Mouse (Mus musculus) CH12.LX (cell line): Measurements from ENCODE around the gene Prr15l. TPM values are rescaled to one million over a fixed set of nuclear protein-coding genes. Genes with fewer than 3 reads are reported as not detected.

Experiments
- DNase-seq: peaks from one replicate; pipeline ENCODE4 v3.0.0-alpha.2; 2013; ENCODE audit errors: extremely low read depth
- H3K27ac ChIP-seq: 2 replicates; pipeline ENCODE4 v1.5.1; 2012; ENCODE audit warnings: low read depth, mild to moderate bottlenecking, control low read depth, moderate library complexity; ENCODE audit not compliant: insufficient read depth
- H3K27me3 ChIP-seq: replicated peaks from 2 replicates; pipeline ENCODE3; 2012; ENCODE audit warnings: inconsistent platforms
- H3K36me3 ChIP-seq, 2 experiments: replicated peaks in 1 of 2; 2 replicates each; pipeline versions ENCODE3 to v1.6.1; 2012; ENCODE audit warnings: inconsistent platforms in 1 of 2, low read length in 1 of 2, mild to moderate bottlenecking in 1 of 2, mixed read lengths in 1 of 2, moderate library complexity in 1 of 2; ENCODE audit not compliant: control insufficient read depth in 1 of 2, insufficient read depth in 1 of 2
- H3K4me1 ChIP-seq, 2 experiments: 2 replicates each; pipeline ENCODE4 v1.6.1; 2012; ENCODE audit warnings: inconsistent platforms in 1 of 2, moderate library complexity in 1 of 2; ENCODE audit not compliant: insufficient read depth in 2 of 2, control insufficient read depth in 1 of 2
- H3K4me2 ChIP-seq: 2 replicates; pipeline ENCODE4 v1.6.1; 2012; ENCODE audit warnings: low read depth, mild to moderate bottlenecking, control low read depth; ENCODE audit not compliant: poor library complexity, insufficient read depth, severe bottlenecking
- H3K4me3 ChIP-seq, 3 experiments: fragments of 150-350 bp in 1 of 3; sonication (generic) in 1 of 3; replicated peaks in 1 of 3; 2 replicates each; pipeline versions ENCODE3 to v1.5.1; 2011 to 2012; ENCODE audit warnings: low read depth in 2 of 3, low read length in 2 of 3, mild to moderate bottlenecking in 2 of 3, moderate library complexity in 2 of 3, control low read depth in 1 of 3, improper control_type of control experiment in 1 of 3, inconsistent platforms in 1 of 3, mixed read lengths in 1 of 3; ENCODE audit not compliant: poor library complexity in 1 of 3
- H3K79me2 ChIP-seq: replicated peaks from 2 replicates; pipeline ENCODE4 v1.6.1; 2012; ENCODE audit warnings: mild to moderate bottlenecking, moderate library complexity; ENCODE audit not compliant: control insufficient read depth, poor library complexity, insufficient read depth, severe bottlenecking; ENCODE audit errors: extremely low read depth
- H3K9ac ChIP-seq: 2 replicates; pipeline ENCODE4 v1.6.1; 2012; ENCODE audit warnings: low read depth, mild to moderate bottlenecking, control low read depth, moderate library complexity; ENCODE audit not compliant: insufficient read depth
- H3K9me3 ChIP-seq: replicated peaks from 2 replicates; pipeline ENCODE3; 2012; ENCODE audit warnings: low read length, inconsistent platforms, mixed read lengths
- CTCF ChIP-seq, 2 experiments: IDR thresholded peaks in 1 of 2; conservative IDR thresholded peaks in 1 of 2; 2 replicates each; pipeline ENCODE4 v1.5.1; 2011 to 2012; ENCODE audit warnings: low read depth in 2 of 2, low read length in 2 of 2, improper control_type of control experiment in 1 of 2, inconsistent platforms in 1 of 2, mild to moderate bottlenecking in 1 of 2, moderate library complexity in 1 of 2
- ELF1 ChIP-seq: IDR thresholded peaks from 2 replicates; pipeline ENCODE4 v1.6.1; 2014; ENCODE audit warnings: low read depth, mild to moderate bottlenecking, inconsistent platforms, low read length, improper control_type of control experiment
- ETS1 ChIP-seq: conservative IDR thresholded peaks from 2 replicates; pipeline ENCODE4 v1.6.1; 2012; ENCODE audit warnings: low read depth, mild to moderate bottlenecking, inconsistent platforms, low read length, improper control_type of control experiment, moderate library complexity
- GABPA ChIP-seq: IDR thresholded peaks from 2 replicates; pipeline ENCODE4 v1.6.1; 2012; ENCODE audit warnings: low read depth, low read length, improper control_type of control experiment, inconsistent platforms; ENCODE audit not compliant: insufficient replicate concordance
- IRF4 ChIP-seq: IDR thresholded peaks from 2 replicates; pipeline ENCODE4 v1.6.1; 2014; ENCODE audit warnings: low read depth, mild to moderate bottlenecking, inconsistent platforms, low read length, improper control_type of control experiment
- JUN ChIP-seq: IDR thresholded peaks from 2 replicates; pipeline ENCODE4 v1.6.1; 2011; ENCODE audit warnings: low read depth, mild to moderate bottlenecking, low read length, improper control_type of control experiment, moderate library complexity; ENCODE audit not compliant: insufficient read depth
- JUND ChIP-seq: conservative IDR thresholded peaks from 2 replicates; pipeline ENCODE4 v1.6.1; 2011; ENCODE audit warnings: low read depth, low read length, improper control_type of control experiment
- MAFK ChIP-seq: IDR thresholded peaks from 2 replicates; pipeline ENCODE4 v1.6.1; 2011; ENCODE audit warnings: low read length, improper control_type of control experiment; ENCODE audit not compliant: insufficient replicate concordance
- MAX ChIP-seq: IDR thresholded peaks from 2 replicates; pipeline ENCODE4 v1.6.1; 2011; ENCODE audit warnings: low read length, improper control_type of control experiment
- MEF2A ChIP-seq: IDR thresholded peaks from 2 replicates; pipeline ENCODE4 v1.6.1; 2014; ENCODE audit warnings: low read depth, mild to moderate bottlenecking, inconsistent platforms, low read length, improper control_type of control experiment, borderline replicate concordance
- MXI1 ChIP-seq: IDR thresholded peaks from 2 replicates; pipeline ENCODE4 v1.6.1; 2011; ENCODE audit warnings: mild to moderate bottlenecking, low read depth, low read length, improper control_type of control experiment
- MYC ChIP-seq: IDR thresholded peaks from 2 replicates; pipeline ENCODE4 v1.6.1; 2011; ENCODE audit warnings: low read depth, mild to moderate bottlenecking, improper control_type of control experiment, low read length
- NELFE ChIP-seq: IDR thresholded peaks from 2 replicates; pipeline ENCODE4 v1.6.1; 2011; ENCODE audit warnings: low read depth, low read length, improper control_type of control experiment
- PAX5 ChIP-seq: IDR thresholded peaks from 2 replicates; pipeline ENCODE4 v1.6.1; 2012; ENCODE audit warnings: low read length, inconsistent platforms, mixed read lengths
- POLR2A ChIP-seq: IDR thresholded peaks from 2 replicates; pipeline ENCODE4 v1.6.1; 2011; ENCODE audit warnings: low read depth, mild to moderate bottlenecking, improper control_type of control experiment, low read length
- POLR2AphosphoS2 ChIP-seq: IDR thresholded peaks from 2 replicates; pipeline ENCODE4 v1.6.1; 2011; ENCODE audit warnings: low read depth, low read length, improper control_type of control experiment
- RAD21 ChIP-seq: IDR thresholded peaks from 2 replicates; pipeline ENCODE4 v1.6.1; 2011; ENCODE audit warnings: low read depth, mild to moderate bottlenecking, low read length, improper control_type of control experiment, moderate library complexity
- RCOR1 ChIP-seq: conservative IDR thresholded peaks from 2 replicates; pipeline ENCODE4 v1.6.1; 2012; ENCODE audit warnings: low read depth, mild to moderate bottlenecking, inconsistent platforms, low read length, improper control_type of control experiment
- SMC3 ChIP-seq: IDR thresholded peaks from 2 replicates; pipeline ENCODE4 v1.6.1; 2011; ENCODE audit warnings: low read depth, low read length, improper control_type of control experiment
- TBP ChIP-seq: conservative IDR thresholded peaks from 2 replicates; pipeline ENCODE4 v1.6.1; 2011; ENCODE audit warnings: low read depth, low read length, improper control_type of control experiment
- TCF12 ChIP-seq: IDR thresholded peaks from 2 replicates; pipeline ENCODE4 v1.6.1; 2014; ENCODE audit warnings: low read depth, mild to moderate bottlenecking, inconsistent platforms, low read length, improper control_type of control experiment
- UBTF ChIP-seq: IDR thresholded peaks from 2 replicates; pipeline ENCODE4 v1.6.1; 2012; ENCODE audit warnings: low read depth, mild to moderate bottlenecking, inconsistent platforms, low read length, improper control_type of control experiment, moderate library complexity
- USF1 ChIP-seq: IDR thresholded peaks from 2 replicates; pipeline ENCODE4 v1.6.1; 2014; ENCODE audit warnings: low read depth, mild to moderate bottlenecking, inconsistent platforms, low read length, improper control_type of control experiment
- USF2 ChIP-seq: conservative IDR thresholded peaks from 2 replicates; pipeline ENCODE4 v1.6.1; 2011; ENCODE audit warnings: low read depth, low read length, improper control_type of control experiment
- ZC3H11A ChIP-seq: IDR thresholded peaks from 2 replicates; pipeline ENCODE4 v1.6.1; 2012; ENCODE audit warnings: low read depth, mild to moderate bottlenecking, inconsistent platforms, low read length, improper control_type of control experiment
- dilution Hi-C: fragments of 300-500 bp; cut with MboI; formaldehyde crosslinking; loops from 2 replicates; pipeline ENCODE4 v1.14.3; 2020; ENCODE audit warnings: low sequenced_read_pairs; ENCODE audit not compliant: extremely low pct_unique_long_range_greater_than_20kb, extremely low pct_ligation_motif_present
- in situ Hi-C: fragments of 300-500 bp; cut with MboI; formaldehyde crosslinking; loops from 3 replicates; pipeline ENCODE4 v1.14.3; 2019; ENCODE audit warnings: low sequenced_read_pairs, low pct_ligation_motif_present, low pct_unique_long_range_greater_than_20kb, mixed read lengths
- polyA plus RNA-seq: library from polyadenylated mRNA; unstranded; fragments of >175 nt; gene quantifications from 2 replicates; pipeline ENCODE4 v1.2.1, GENCODE M21; 2012; ENCODE audit warnings: low read depth; ENCODE audit not compliant: insufficient read length
- total RNA-seq, 2 experiments: library from RNA; depleted of rRNA; stranded (reverse); fragments of 300-350 nt in 1 of 2; fragments of >200 nt in 1 of 2; gene quantifications; 2 replicates each; pipeline ENCODE4 v1.2.3; 2012 to 2014

The Prr15l gene
- total and polyA plus RNA-seq, 3 experiments = 0.08 to 0.31 TPM; not detected in 1

GRCm38 (mm10) chr11:96978401-96979246 is 50.7 kb downstream of the Prr15l start:
- peaks cover 27 to 64% of the 10 kb centered on the region in 2 experiments for H3K4me1 ChIP-seq

GRCm38 (mm10) chr11:96979329-96979728 is 51.4 kb downstream of the Prr15l start:
- no peak for TF ChIP-seq ZC3H11A
- TF ChIP-seq GABPA = no peak
- no peak for TF ChIP-seq JUN
- TF ChIP-seq MYC = no peak
- TF ChIP-seq ELF1 = no peak
- no peak for TF ChIP-seq RCOR1
- no peak for TF ChIP-seq CTCF (conservative IDR thresholded peaks at IDR 0.05 in 1 of 2, IDR thresholded peaks at IDR 0.05 in 1 of 2; ENCODE audit: low read depth in 2 of 2, low read length in 2 of 2)
- no peak for TF ChIP-seq PAX5
- no peak for TF ChIP-seq TBP
- no peak for TF ChIP-seq MXI1
- no peak for TF ChIP-seq SMC3
- TF ChIP-seq JUND = no peak
- no peak for TF ChIP-seq NELFE
- no peak for TF ChIP-seq USF2
- no peak for TF ChIP-seq RAD21
- TF ChIP-seq USF1 = no peak
- no peak for TF ChIP-seq UBTF
- dilution Hi-C loops (no loop called here), in situ Hi-C loops (no loop called here)
- no peak overlapping the region for H3K4me3 ChIP-seq
- H3K79me2 ChIP-seq = peaks cover 27% of the 10 kb centered on the region
- no peaks in the 10 kb centered on the region for H3K9me3 ChIP-seq
- peaks cover 0 to 8% of the 10 kb centered on the region in 2 experiments for H3K36me3 ChIP-seq
- peaks cover 27 to 64% of the 10 kb centered on the region in 2 experiments for H3K4me1 ChIP-seq
- H3K4me2 ChIP-seq = no peak overlapping the region
- H3K27ac ChIP-seq = no peak overlapping the region
- no peaks in the 10 kb centered on the region for H3K27me3 ChIP-seq
- H3K9ac ChIP-seq = no peak overlapping the region
- no peak for DNase-seq

More at GRCm38 (mm10) chr11:96978401-96979246, 50.7 kb downstream of the Prr15l start:
- Histone ChIP-seq H3K27ac (peak overlapping the region; percentile 65; the same call in 1 of the 2 replicates), H3K79me2 (peaks cover 34% of the 10 kb centered on the region), H3K36me3 (peaks cover 0 to 15% of the 10 kb centered on the region in 2 experiments), H3K27me3 (no peaks in the 10 kb centered on the region), H3K4me3 (peak overlapping the region; percentile 78 to 91 (median 89)), H3K4me2 (peak overlapping the region; percentile 52), H3K9me3 (no peaks in the 10 kb centered on the region)
- no peak for DNase-seq
- dilution Hi-C loops (no loop called here), in situ Hi-C loops (no loop called here)
- TF ChIP-seq NELFE = no peak
- TF ChIP-seq MEF2A = no peak
- TF ChIP-seq USF1 = no peak
- TF ChIP-seq MAX = no peak
- TF ChIP-seq MAFK = 0 out of 2 replicates have a peak, but pooled peaks have one; percentile 3
- TF ChIP-seq USF2 = no peak
- 0 out of 2 replicates have a peak, but pooled peaks have one; percentile 0 for TF ChIP-seq ETS1
- no peak for TF ChIP-seq JUN
- TF ChIP-seq ELF1 = no peak
- no peak for TF ChIP-seq TCF12
- no peak for TF ChIP-seq RAD21
- no peak for TF ChIP-seq IRF4
- no peak for TF ChIP-seq GABPA
- TF ChIP-seq POLR2AphosphoS2 = 0 out of 2 replicates have a peak, but pooled peaks have one; percentile 0
- TF ChIP-seq POLR2A = no peak
- TF ChIP-seq RCOR1 = no peak
- TF ChIP-seq, all 38 proteins: peak for 3
- H3K9ac ChIP-seq = peak overlapping the region; percentile 96
